17 mouse cellular contexts compared by ENCODE assay signal in genomic region chr8:84752734-84753582, GRCm38 (mm10). TPM values are rescaled to one million over a fixed set of nuclear protein-coding genes. Genes with fewer than 3 reads are reported as not detected.
DNase-seq lines count a peak whose midpoint lies in the region; ATAC-seq and TF ChIP-seq lines count a peak whose summit lies in the region.
"Had no signal": no experiment of that assay in that cellular context is flagged by ENCODE, and none has a peak within 500 bp of the region (broad histone marks: within the 10 kb centered on the region; RNA-seq: fewer than 3 reads in every experiment).

No protein-coding gene starts in this region.

- H3K36me3 ChIP-seq in forebrain, embryonic 15.5 days = peaks cover 12% of the 10 kb centered on the region; the same call in 1 of the 2 replicates
- no peaks in the 10 kb centered on the region for H3K36me3 ChIP-seq in forebrain, embryonic 11.5 days (ENCODE audit: control insufficient read depth, insufficient read depth, low read length)
- peaks cover 45% of the 10 kb centered on the region for H3K36me3 ChIP-seq in limb, embryonic 12.5 days
- no peaks in the 10 kb centered on the region for H3K36me3 ChIP-seq in limb, embryonic 10.5 days
- H3K36me3 ChIP-seq in forebrain, postnatal 0 days (ENCODE audit: insufficient read depth) = peaks cover 12% of the 10 kb centered on the region
- H3K36me3 ChIP-seq in liver, embryonic 16.5 days (ENCODE audit: control insufficient read depth, insufficient read depth) = no peaks in the 10 kb centered on the region

- DNase-seq in forebrain, embryonic 11.5 days (ENCODE audit: low spot score) = no peak
- DNase-seq in limb, embryonic 10.5 days (ENCODE audit: low spot score) = no peak
- DNase-seq in forebrain, postnatal 0 days = no peak
- DNase-seq in thymus, postnatal 4 days = no peak
- DNase-seq: adrenal gland, adult 2 months; cerebellum, adult 9-10 months; embryo, embryonic 11 days; layer of hippocampus, adult 9-11 months; lung, adult 2 months; right cerebral cortex, postnatal 14 days; thymus, postnatal 25 days had no signal

- WGBS in forebrain, embryonic 15.5 days = 76% methylated on average over 6 of the region's 6 CpGs
- WGBS in forebrain, embryonic 11.5 days = 81% methylated on average over 6 of the region's 6 CpGs
- WGBS in limb, embryonic 12.5 days = 71% methylated on average over 6 of the region's 6 CpGs
- 76% methylated on average over 6 of the region's 6 CpGs for WGBS in limb, embryonic 10.5 days
- WGBS in forebrain, postnatal 0 days = 56% methylated on average over 6 of the region's 6 CpGs
- 50% methylated on average over 6 of the region's 6 CpGs for WGBS in liver, embryonic 16.5 days (ENCODE audit: insufficient replicate concordance)

- H3K4me1 ChIP-seq in forebrain, embryonic 15.5 days = peaks cover 77% of the 10 kb centered on the region
- peaks cover 10% of the 10 kb centered on the region; the same call in 1 of the 2 replicates for H3K4me1 ChIP-seq in forebrain, embryonic 11.5 days (replicated peaks; ENCODE audit: control insufficient read depth, insufficient read depth, low read length)
- peaks cover 64% of the 10 kb centered on the region for H3K4me1 ChIP-seq in limb, embryonic 12.5 days (replicated peaks)
- peaks cover 29% of the 10 kb centered on the region for H3K4me1 ChIP-seq in limb, embryonic 10.5 days
- H3K4me1 ChIP-seq in forebrain, postnatal 0 days (ENCODE audit: insufficient read depth) = peaks cover 17% of the 10 kb centered on the region
- H3K4me1 ChIP-seq in liver, embryonic 16.5 days (ENCODE audit: control insufficient read depth, low read depth, low read length) = no peaks in the 10 kb centered on the region

- no peak for TF ChIP-seq CTCF in forebrain, postnatal 0 days (IDR thresholded peaks at IDR 0.05; ENCODE audit: low read depth)

- no peak overlapping the region for H3K4me3 ChIP-seq in forebrain, embryonic 15.5 days
- H3K4me3 ChIP-seq in forebrain, embryonic 11.5 days (ENCODE audit: low read depth, low read length) = no peak overlapping the region
- H3K4me3 ChIP-seq in limb, embryonic 12.5 days (replicated peaks) = no peak overlapping the region
- H3K4me3 ChIP-seq in limb, embryonic 10.5 days = no peak overlapping the region
- H3K4me3 ChIP-seq in forebrain, postnatal 0 days (ENCODE audit: low read depth, low read length) = no peak overlapping the region
- H3K4me3 ChIP-seq in liver, embryonic 16.5 days (ENCODE audit: low read depth, low read length) = no peak overlapping the region

- H3K4me2 ChIP-seq in forebrain, embryonic 15.5 days (replicated peaks) = no peak overlapping the region
- no peak overlapping the region for H3K4me2 ChIP-seq in forebrain, embryonic 11.5 days (ENCODE audit: low read depth, low read length, severe bottlenecking)
- no peak overlapping the region for H3K4me2 ChIP-seq in limb, embryonic 12.5 days
- H3K4me2 ChIP-seq in forebrain, postnatal 0 days (ENCODE audit: low read depth) = no peak overlapping the region
- H3K4me2 ChIP-seq in liver, embryonic 16.5 days (ENCODE audit: low read depth, low read length) = no peak overlapping the region

- H3K9ac ChIP-seq in forebrain, embryonic 15.5 days (replicated peaks) = no peak overlapping the region
- no peak overlapping the region for H3K9ac ChIP-seq in forebrain, embryonic 11.5 days (ENCODE audit: low read length)
- H3K9ac ChIP-seq in limb, embryonic 12.5 days (replicated peaks) = 0 out of 2 replicates have a peak overlapping the region, but pooled peaks have one; percentile 40
- H3K9ac ChIP-seq in forebrain, postnatal 0 days = no peak overlapping the region
- H3K9ac ChIP-seq in liver, embryonic 16.5 days (ENCODE audit: low read depth, low read length) = no peak overlapping the region

- ATAC-seq in forebrain, embryonic 15.5 days (replicated peaks) = 0 out of 2 replicates have a peak, but pooled peaks have one; percentile 6
- no peak for ATAC-seq in forebrain, embryonic 11.5 days (replicated peaks; ENCODE audit: low FRiP score)
- no peak for ATAC-seq in limb, embryonic 12.5 days (ENCODE audit: insufficient number of reproducible peaks, insufficient read depth, low FRiP score, low TSS enrichment, low read depth)
- no peak for ATAC-seq in forebrain, postnatal 0 days
- ATAC-seq in liver, embryonic 16.5 days (ENCODE audit: low read depth) = peak; percentile 27; the same call in 1 of the 2 replicates
- ATAC-seq: midbrain, embryonic 16.5 days had no signal

- peak overlapping the region; percentile 78 for H3K27ac ChIP-seq in forebrain, embryonic 15.5 days (replicated peaks)
- H3K27ac ChIP-seq in forebrain, embryonic 11.5 days (ENCODE audit: low read depth, low read length) = no peak overlapping the region
- no peak overlapping the region for H3K27ac ChIP-seq in limb, embryonic 12.5 days
- no peak overlapping the region for H3K27ac ChIP-seq in limb, embryonic 10.5 days
- H3K27ac ChIP-seq in forebrain, postnatal 0 days (ENCODE audit: low read depth, low read length) = peak overlapping the region; percentile 51
- no peak overlapping the region for H3K27ac ChIP-seq in liver, embryonic 16.5 days (ENCODE audit: low read length)
- H3K27ac ChIP-seq: kidney, postnatal 0 days had no signal

- no peaks in the 10 kb centered on the region for H3K9me3 ChIP-seq in forebrain, embryonic 15.5 days
- no peaks in the 10 kb centered on the region for H3K9me3 ChIP-seq in forebrain, embryonic 11.5 days (ENCODE audit: control insufficient read depth, low read length)
- no peaks in the 10 kb centered on the region for H3K9me3 ChIP-seq in limb, embryonic 12.5 days
- H3K9me3 ChIP-seq in limb, embryonic 10.5 days (replicated peaks) = no peaks in the 10 kb centered on the region
- no peaks in the 10 kb centered on the region for H3K9me3 ChIP-seq in forebrain, postnatal 0 days (ENCODE audit: low read length)
- no peaks in the 10 kb centered on the region for H3K9me3 ChIP-seq in liver, embryonic 16.5 days (replicated peaks; ENCODE audit: control insufficient read depth, low read length)

- no peaks in the 10 kb centered on the region for H3K27me3 ChIP-seq in forebrain, embryonic 15.5 days
- peaks cover 53% of the 10 kb centered on the region for H3K27me3 ChIP-seq in forebrain, embryonic 11.5 days (ENCODE audit: control insufficient read depth, insufficient read depth, low read length)
- peaks cover 69% of the 10 kb centered on the region for H3K27me3 ChIP-seq in limb, embryonic 12.5 days
- peaks cover 100% of the 10 kb centered on the region for H3K27me3 ChIP-seq in limb, embryonic 10.5 days (ENCODE audit: low read depth, poor library complexity, severe bottlenecking)
- H3K27me3 ChIP-seq in forebrain, postnatal 0 days (ENCODE audit: insufficient read depth, low read length) = no peaks in the 10 kb centered on the region
- no peaks in the 10 kb centered on the region; the same call in 1 of the 2 replicates for H3K27me3 ChIP-seq in liver, embryonic 16.5 days (ENCODE audit: control insufficient read depth, insufficient read depth, low read depth, low read length)

RNA-seq across cellular contexts. Expression of gene G430095P16Rik, which starts 30.2 kb away (rescaled TPM):
- polyA plus RNA-seq in forebrain, embryonic 15.5 days (2015; fragmentation: Nextera tagmentation; extraction: Ambion mirVana) = 2.7 TPM in 2 replicates
- 3.0 and 3.1 TPM in 2 replicates for polyA plus RNA-seq in forebrain, embryonic 11.5 days (2014; fragmentation: Nextera tagmentation; extraction: Ambion mirVana)
- polyA plus RNA-seq in limb, embryonic 12.5 days (2016; fragmentation: Nextera tagmentation; extraction: Ambion mirVana) = 9.7 and 11.8 TPM in 2 replicates
- polyA plus RNA-seq in limb, embryonic 10.5 days (2016; fragmentation: Nextera tagmentation; extraction: Ambion mirVana) = 3.7 and 8.1 TPM in 2 replicates
- total RNA-seq in forebrain, postnatal 0 days (2014; rRNA removed) = not detected in 2 replicates
- 0.56 and 1.0 TPM in 2 replicates for polyA plus RNA-seq in forebrain, postnatal 0 days (2015; fragmentation: Nextera tagmentation; extraction: Ambion mirVana)
- 7.0 and 7.8 TPM in 2 replicates for polyA plus RNA-seq in liver, embryonic 16.5 days (2015; fragmentation: Nextera tagmentation; extraction: Ambion mirVana)
- total RNA-seq: left cerebral cortex, postnatal 14 days had no signal

RNA-seq across cellular contexts. Expression of gene Nfix, which starts 47.2 kb away (rescaled TPM):
- 413 and 445 TPM in 2 replicates for polyA plus RNA-seq in forebrain, embryonic 15.5 days (2015; fragmentation: Nextera tagmentation; extraction: Ambion mirVana)
- 7.7 and 8.9 TPM in 2 replicates for polyA plus RNA-seq in forebrain, embryonic 11.5 days (2014; fragmentation: Nextera tagmentation; extraction: Ambion mirVana)
- polyA plus RNA-seq in limb, embryonic 12.5 days (2016; fragmentation: Nextera tagmentation; extraction: Ambion mirVana) = 14.5 and 18.1 TPM in 2 replicates
- polyA plus RNA-seq in limb, embryonic 10.5 days (2016; fragmentation: Nextera tagmentation; extraction: Ambion mirVana) = 0.24 and 2.1 TPM in 2 replicates
- total RNA-seq in forebrain, postnatal 0 days (2014; rRNA removed) = 111 and 116 TPM in 2 replicates
- 347 and 376 TPM in 2 replicates for polyA plus RNA-seq in forebrain, postnatal 0 days (2015; fragmentation: Nextera tagmentation; extraction: Ambion mirVana)
- polyA plus RNA-seq in liver, embryonic 16.5 days (2015; fragmentation: Nextera tagmentation; extraction: Ambion mirVana) = 2.0 and 2.4 TPM in 2 replicates

RNA-seq across cellular contexts. Expression of gene Lyl1, which starts 51.7 kb away (rescaled TPM):
- 2.1 and 2.5 TPM in 2 replicates for polyA plus RNA-seq in forebrain, embryonic 15.5 days (2015; fragmentation: Nextera tagmentation; extraction: Ambion mirVana)
- 5.0 and 5.7 TPM in 2 replicates for polyA plus RNA-seq in forebrain, embryonic 11.5 days (2014; fragmentation: Nextera tagmentation; extraction: Ambion mirVana)
- 3.7 and 4.7 TPM in 2 replicates for polyA plus RNA-seq in limb, embryonic 12.5 days (2016; fragmentation: Nextera tagmentation; extraction: Ambion mirVana)
- 4.6 and 4.7 TPM in 2 replicates for polyA plus RNA-seq in limb, embryonic 10.5 days (2016; fragmentation: Nextera tagmentation; extraction: Ambion mirVana)
- total RNA-seq in forebrain, postnatal 0 days (2014; rRNA removed) = 2.2 and 2.7 TPM in 2 replicates
- polyA plus RNA-seq in forebrain, postnatal 0 days (2015; fragmentation: Nextera tagmentation; extraction: Ambion mirVana) = 2.4 and 2.5 TPM in 2 replicates
- polyA plus RNA-seq in liver, embryonic 16.5 days (2015; fragmentation: Nextera tagmentation; extraction: Ambion mirVana) = 43.7 and 45.6 TPM in 2 replicates

Comparison
In these comparisons a context has a peak if more than half of its experiments do, and no peak if none do; other contexts are left out.
1. ATAC-seq: peak in forebrain, embryonic 15.5 days (single experiment) and liver, embryonic 16.5 days (single experiment); none in forebrain, embryonic 11.5 days (single experiment), limb, embryonic 12.5 days (single experiment) and forebrain, postnatal 0 days (single experiment).
2. H3K27ac ChIP-seq: peak in forebrain, embryonic 15.5 days (single experiment) and forebrain, postnatal 0 days (single experiment); none in forebrain, embryonic 11.5 days (single experiment), limb, embryonic 12.5 days (single experiment), limb, embryonic 10.5 days (single experiment) and liver, embryonic 16.5 days (single experiment).
3. RNA of gene Nfix, which starts 47.2 kb away (polyA plus RNA-seq): 413 to 445 TPM in forebrain, embryonic 15.5 days and 347 to 376 TPM in forebrain, postnatal 0 days; 14.5 to 18.1 TPM in limb, embryonic 12.5 days, 7.7 to 8.9 TPM in forebrain, embryonic 11.5 days, 0.24 to 2.1 TPM in limb, embryonic 10.5 days and 2.0 to 2.4 TPM in liver, embryonic 16.5 days; every median in the first group is over 10 times any median in the second.